ENCODE assay signal across 8 mouse cellular contexts in genomic region chr11:117349429-117350363, GRCm38 (mm10).
DNase-seq lines count a peak whose midpoint lies in the region; ATAC-seq lines count a peak whose summit lies in the region.

No protein-coding gene starts in this region.

- 0 out of 2 replicates have a peak, but pooled peaks have one; percentile 15 for ATAC-seq in common myeloid progenitor, adult 5-6 weeks (replicated peaks; ENCODE audit: low read depth, poor library complexity, severe bottlenecking)

- WGBS in limb, embryonic 10.5 days = 15% methylated on average over 20 of the region's 20 CpGs

- peaks cover 65% of the 10 kb centered on the region for H3K4me1 ChIP-seq in limb, embryonic 10.5 days

- no peaks in the 10 kb centered on the region for H3K9me3 ChIP-seq in limb, embryonic 10.5 days (replicated peaks)

- no peaks in the 10 kb centered on the region for H3K27me3 ChIP-seq in limb, embryonic 10.5 days (ENCODE audit: low read depth, poor library complexity, severe bottlenecking)
- no peaks in the 10 kb centered on the region for H3K27me3 ChIP-seq in splenic B cell, adult 2 months (ENCODE audit: control insufficient read depth, insufficient read depth, low read length, poor library complexity, severe bottlenecking)

- peak; percentile 54 for DNase-seq in kidney, postnatal 10 days
- DNase-seq in kidney, postnatal 14 days = no peak
- peak; percentile 68 for DNase-seq in limb, embryonic 10.5 days (ENCODE audit: low spot score)
- peak; percentile 55 for DNase-seq in splenic B cell, adult 2 months (ENCODE audit: low read depth, low spot score)
- DNase-seq in layer of hippocampus, adult 9-10 months (ENCODE audit: low spot score) = no peak
- DNase-seq in right cerebral cortex, postnatal 25 days = no peak
- DNase-seq in lung, postnatal 14 days = no peak

- H3K27ac ChIP-seq in limb, embryonic 10.5 days = peak overlapping the region; percentile 86

- H3K4me3 ChIP-seq in limb, embryonic 10.5 days = peak overlapping the region; percentile 38

- H3K36me3 ChIP-seq in limb, embryonic 10.5 days = peaks cover 42% of the 10 kb centered on the region
- peaks cover 7% of the 10 kb centered on the region for H3K36me3 ChIP-seq in splenic B cell, adult 2 months (ENCODE audit: control insufficient read depth, insufficient read depth, low read length, poor library complexity, severe bottlenecking)

Comparison
In these comparisons a context has a peak if more than half of its experiments do, and no peak if none do; other contexts are left out.
1. DNase-seq: peak in kidney, postnatal 10 days (single experiment), limb, embryonic 10.5 days (single experiment) and splenic B cell, adult 2 months (single experiment); none in kidney, postnatal 14 days (single experiment), layer of hippocampus, adult 9-10 months (single experiment), right cerebral cortex, postnatal 25 days (single experiment) and lung, postnatal 14 days (single experiment).